ENCODE assay signal across 8 mouse cellular contexts in genomic region chr10:61383021-61383714, GRCm38 (mm10). TPM values are rescaled to one million over a fixed set of nuclear protein-coding genes. Genes with fewer than 3 reads are reported as not detected.
DNase-seq lines count a peak whose midpoint lies in the region; ATAC-seq lines count a peak whose summit lies in the region.

TSS of gene Pald1 (minus strand) at chr10:61383530.

- intact Hi-C loops in left cerebral cortex, postnatal 14 days (cut with DNase I), result no loop called here

- DNase-seq in thymus, postnatal 14 days, result peak; percentile 16
- DNase-seq in thymus, postnatal 25 days, result no peak
- peak; percentile 74 for DNase-seq in gastrocnemius, postnatal 10 days
- DNase-seq in induced T-regulatory cell, adult 2 months (ENCODE audit: low read depth), result peak; percentile 56
- peak; percentile 44 to 64 for DNase-seq in left cerebral cortex, postnatal 14 days (ENCODE audit: low spot score in 2 of 2)
- DNase-seq in skeletal muscle tissue, adult 2 months (ENCODE audit: low read depth, low spot score), result peak; percentile 80

- peak; percentile 45 for ATAC-seq in common myeloid progenitor, adult 5-6 weeks (replicated peaks; ENCODE audit: low read depth, poor library complexity, severe bottlenecking)
- peak; percentile 15 for ATAC-seq in megakaryocyte progenitor cell, adult 5-6 weeks (replicated peaks; ENCODE audit: poor library complexity)

RNA-seq across cellular contexts. Expression of gene Pald1, which starts in this region (rescaled TPM):
- total RNA-seq in common myeloid progenitor, adult 5-6 weeks (2017), result 0.09 TPM in 1 of 2 replicates, not detected in the other
- 10 to 100 TPM; 18.5 to 28.3 TPM for total RNA-seq in gastrocnemius, postnatal 10 days (2021)
- 10 to 100 TPM; 15.0 to 15.1 TPM for total RNA-seq in left cerebral cortex, postnatal 14 days (2021)
- total RNA-seq in megakaryocyte progenitor cell, adult 5-6 weeks (2015), result not detected in 2 replicates
- total RNA-seq in megakaryocyte progenitor cell, adult 5-6 weeks (2017), result not detected in 2 replicates

Comparison
In these comparisons a context has a peak if more than half of its experiments do, and no peak if none do; other contexts are left out.
1. RNA of gene Pald1 (total RNA-seq): 18.5 to 28.3 TPM in gastrocnemius, postnatal 10 days and 15.0 to 15.1 TPM in left cerebral cortex, postnatal 14 days; 0.09 TPM in common myeloid progenitor, adult 5-6 weeks and not detected in megakaryocyte progenitor cell, adult 5-6 weeks; every median in the first group is over 10 times any median in the second.
2. Peak in ATAC-seq in common myeloid progenitor, adult 5-6 weeks; RNA of the gene not detected or under 1 TPM.
3. Peak in ATAC-seq in megakaryocyte progenitor cell, adult 5-6 weeks; RNA of the gene not detected or under 1 TPM.